Mouse (Mus musculus) heart, adult 2 months (tissue): ENCODE measurements around the gene Sh3rf1. TPM values are rescaled to one million over a fixed set of nuclear protein-coding genes. Genes with fewer than 3 reads are reported as not detected.

ENCODE experiments used
- DNase-seq, 2 experiments: peaks; one replicate each; pipeline ENCODE4 v3.0.0; 2021
- H3K27ac ChIP-seq: fragments of 200-600 bp; 2 replicates; pipeline ENCODE4 v1.8.1; 2022
- H3K27me3 ChIP-seq: fragments of 200-500 bp; 2 replicates; pipeline ENCODE4 v1.6.1; 2012; ENCODE audit warnings: mild to moderate bottlenecking, low read length, inconsistent platforms, mixed read lengths; ENCODE audit not compliant: control insufficient read depth, insufficient read depth
- H3K36me3 ChIP-seq: fragments of 200-500 bp; 2 replicates; pipeline ENCODE4 v1.6.1; 2012; ENCODE audit warnings: low read length, inconsistent platforms; ENCODE audit not compliant: control insufficient read depth, insufficient read depth
- H3K4me1 ChIP-seq: fragments of 200-500 bp; 2 replicates; pipeline ENCODE4 v1.6.1; 2011; ENCODE audit warnings: low read length; ENCODE audit not compliant: control insufficient read depth, insufficient read depth
- H3K4me3 ChIP-seq: fragments of 200-600 bp; 2 replicates; pipeline ENCODE4 v1.8.1; 2022
- H3K79me2 ChIP-seq: fragments of 200-500 bp; replicated peaks from 2 replicates; pipeline ENCODE4 v1.6.1; 2012; ENCODE audit warnings: mild to moderate bottlenecking, inconsistent platforms, low read length, moderate library complexity, mixed read lengths; ENCODE audit not compliant: control insufficient read depth, insufficient read depth
- H3K9ac ChIP-seq: fragments of 200-500 bp; 2 replicates; pipeline ENCODE4 v1.6.1; 2012; ENCODE audit warnings: low read depth, mild to moderate bottlenecking, control low read depth, inconsistent platforms, low read length, mixed read lengths
- CTCF ChIP-seq: fragments of 200-600 bp; IDR thresholded peaks from 2 replicates; pipeline ENCODE4 v1.8.1; 2022; ENCODE audit warnings: antibody characterized with exemption, mild to moderate bottlenecking, moderate library complexity
- EP300 ChIP-seq: fragments of 200-500 bp; IDR thresholded peaks from 2 replicates; pipeline ENCODE4 v1.6.1; 2011; ENCODE audit warnings: low read depth, low read length, control low read depth; ENCODE audit not compliant: insufficient read depth
- POLR2A ChIP-seq: fragments of 200-500 bp; IDR thresholded peaks from 2 replicates; pipeline ENCODE4 v1.6.1; 2011; ENCODE audit warnings: mild to moderate bottlenecking, low read depth, low read length, control low read depth; ENCODE audit not compliant: insufficient read depth
- WGBS: fragments of 180-500 bp; shearing (Covaris S2); methylation state at CpG from one replicate; pipeline ENCODE4 v1.1.7; 2018; 5-methylcytosine and 5-hydroxymethylcytosine counted together
- intact Hi-C: fragments of 180-260 bp; cut with DNase I; formaldehyde crosslinking; loops from one replicate; pipeline ENCODE4 v1.15.1; 2025
- polyA plus RNA-seq: library from polyadenylated mRNA; depleted of rRNA; stranded (reverse); fragments of >200 nt; gene quantifications from 2 replicates; pipeline ENCODE4 v1.2.3, GENCODE M21; 2012
- total RNA-seq, 2 experiments: library from RNA; stranded (reverse); gene quantifications; 2 replicates each; pipeline ENCODE4 v1.2.3; 2021

Sh3rf1 gene
- total and polyA plus RNA-seq, 3 experiments: 3.1 to 4.9 (median 4.8) TPM

DNA sequence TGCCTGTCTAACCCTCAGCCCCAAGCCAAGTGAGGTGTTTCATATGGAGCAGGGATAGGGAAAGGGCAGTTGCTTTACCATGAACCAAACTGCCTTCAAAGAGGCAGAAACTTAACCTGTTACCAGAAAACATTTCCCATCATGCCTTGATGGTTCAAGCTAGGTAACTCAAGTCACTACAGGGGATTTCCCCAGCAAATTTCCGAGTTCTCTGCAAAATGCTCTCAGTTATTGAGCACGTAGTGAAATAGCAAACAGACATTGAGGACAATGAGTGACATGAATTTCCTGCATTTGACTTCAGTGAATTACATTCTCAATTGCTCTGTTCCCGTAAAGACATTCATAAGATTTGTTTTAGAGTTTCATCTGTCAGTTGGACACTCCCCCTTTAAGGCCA is 97.5 kb downstream of the Sh3rf1 start:
- Histone ChIP-seq H3K4me3 (no peak overlapping the region), H3K27ac (no peak overlapping the region), H3K27me3 (no peaks in the 10 kb centered on the region), H3K4me1 (peaks cover 6% of the 10 kb centered on the region), H3K79me2 (no peaks in the 10 kb centered on the region; the same call in 1 of the 2 replicates), H3K9ac (no peak overlapping the region), H3K36me3 (no peaks in the 10 kb centered on the region)
- no peak for DNase-seq
- TF ChIP-seq EP300 (no peak), CTCF (no peak), POLR2A (no peak)
- 62% methylated on average over 3 of the region's 3 CpGs for WGBS
- intact Hi-C loops: no loop called here

- no peak for TF ChIP-seq POLR2A
- TF ChIP-seq CTCF: no peak
- TF ChIP-seq EP300: no peak
- H3K79me2 ChIP-seq: peaks cover under 1% of the 10 kb centered on the region; the same call in 1 of the 2 replicates
- no peak overlapping the region for H3K27ac ChIP-seq
- WGBS: 71% methylated on average over 5 of the region's 5 CpGs
- peaks cover 6% of the 10 kb centered on the region for H3K4me1 ChIP-seq
- H3K27me3 ChIP-seq: no peaks in the 10 kb centered on the region
- H3K36me3 ChIP-seq: no peaks in the 10 kb centered on the region
- no peak for DNase-seq
- H3K9ac ChIP-seq: no peak overlapping the region
- no peak overlapping the region for H3K4me3 ChIP-seq
- intact Hi-C loops: no loop called here
Observed at GRCm38 (mm10) chr8:61321780-61322179, 98.1 kb downstream of the Sh3rf1 start.

GRCm38 (mm10) chr8:61322462-61322861 is 98.8 kb downstream of the Sh3rf1 start:
- TF ChIP-seq POLR2A (no peak), EP300 (no peak)
- H3K27me3 ChIP-seq: no peaks in the 10 kb centered on the region
- no peak overlapping the region for H3K9ac ChIP-seq
- H3K36me3 ChIP-seq: no peaks in the 10 kb centered on the region
- H3K27ac ChIP-seq: no peak overlapping the region
- DNase-seq: no peak
- H3K79me2 ChIP-seq: peaks cover 1% of the 10 kb centered on the region; the same call in 1 of the 2 replicates
- peaks cover 3% of the 10 kb centered on the region; the same call in 1 of the 2 replicates for H3K4me1 ChIP-seq
- no peak overlapping the region for H3K4me3 ChIP-seq
- 73% methylated on average over 8 of the region's 8 CpGs for WGBS
- intact Hi-C loops: no loop called here

DNA sequence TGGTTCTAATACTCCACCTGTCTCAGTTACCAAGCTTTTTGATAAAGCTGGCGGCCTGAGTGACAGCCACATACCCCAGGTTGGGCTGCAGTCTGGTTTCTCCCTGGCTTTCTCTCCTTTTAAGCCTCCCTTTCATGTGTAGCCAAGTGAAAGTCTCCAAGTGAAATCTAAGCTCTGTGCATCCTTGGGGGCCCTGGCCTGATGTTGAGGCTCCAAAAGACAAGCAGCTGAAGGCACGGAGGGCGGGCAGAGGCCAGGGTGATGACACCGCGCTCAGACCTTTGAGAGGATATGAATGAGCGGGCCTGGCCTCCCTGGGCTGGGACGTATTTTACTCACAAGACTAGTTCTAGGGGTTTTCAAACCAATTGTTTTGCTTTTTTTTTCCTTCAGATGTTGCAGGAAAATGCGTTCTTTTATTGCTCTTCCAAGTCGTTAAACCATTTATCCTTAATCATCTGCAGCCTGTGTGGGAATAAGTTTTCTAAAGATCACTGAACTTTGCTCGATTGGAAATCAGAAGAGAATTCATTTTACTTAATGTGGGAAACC is 100.8 kb downstream of the Sh3rf1 start:
- no peak overlapping the region for H3K4me3 ChIP-seq
- 87% methylated on average over 10 of the region's 10 CpGs for WGBS
- no peaks in the 10 kb centered on the region for H3K27me3 ChIP-seq
- no peak for DNase-seq
- no peaks in the 10 kb centered on the region for H3K36me3 ChIP-seq
- no peak overlapping the region for H3K9ac ChIP-seq
- peaks cover 1% of the 10 kb centered on the region; the same call in 1 of the 2 replicates for H3K79me2 ChIP-seq
- no peak overlapping the region for H3K27ac ChIP-seq
- intact Hi-C loops: no loop called here
- no peaks in the 10 kb centered on the region for H3K4me1 ChIP-seq
- TF ChIP-seq EP300 (no peak), CTCF (no peak), POLR2A (no peak)

DNA sequence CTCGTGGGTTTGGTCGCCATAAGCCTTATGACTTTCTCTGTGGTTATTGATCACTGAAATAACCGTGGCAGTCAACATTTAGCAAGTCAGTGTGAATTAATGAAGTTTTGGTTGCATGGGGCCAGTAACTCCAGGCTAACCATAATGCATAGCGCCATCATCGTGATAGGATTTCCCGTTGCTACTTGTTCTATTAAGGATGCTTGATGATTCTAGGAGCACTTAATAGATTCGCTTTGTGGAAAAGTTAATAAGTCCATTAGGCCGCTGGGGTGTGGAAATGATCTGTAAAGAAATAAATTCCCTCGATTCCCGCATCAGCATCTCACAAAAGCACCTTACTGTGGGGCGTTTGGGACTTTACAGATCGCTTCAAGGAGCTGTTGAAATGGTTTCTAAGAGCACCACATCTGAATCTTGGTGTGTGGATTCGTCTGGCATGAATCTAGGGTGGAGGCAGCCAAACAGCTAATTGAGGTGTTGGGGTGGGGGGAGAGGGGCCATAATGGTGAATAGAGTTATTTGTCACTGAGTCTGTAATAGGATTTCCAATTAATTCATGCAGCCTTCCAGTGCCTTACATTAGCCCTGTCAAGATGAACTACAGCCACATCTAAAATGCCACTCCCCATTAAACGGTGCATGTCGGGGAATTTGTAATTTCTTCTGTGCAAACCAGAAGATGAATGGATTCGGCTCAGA is 101.5 kb downstream of the Sh3rf1 start:
- no peaks in the 10 kb centered on the region for H3K36me3 ChIP-seq
- no peak for DNase-seq
- no peak overlapping the region for H3K9ac ChIP-seq
- TF ChIP-seq POLR2A (no peak), CTCF (no peak), EP300 (no peak)
- no peaks in the 10 kb centered on the region for H3K27me3 ChIP-seq
- H3K4me1 ChIP-seq: no peaks in the 10 kb centered on the region
- H3K79me2 ChIP-seq: peaks cover 1% of the 10 kb centered on the region; the same call in 1 of the 2 replicates
- intact Hi-C loops: no loop called here
- no peak overlapping the region for H3K4me3 ChIP-seq
- no peak overlapping the region for H3K27ac ChIP-seq
- WGBS: 94% methylated on average over 16 of the region's 16 CpGs

- Histone ChIP-seq H3K9ac (no peak overlapping the region), H3K79me2 (peaks cover 1% of the 10 kb centered on the region; the same call in 1 of the 2 replicates), H3K4me1 (no peaks in the 10 kb centered on the region), H3K4me3 (no peak overlapping the region), H3K27me3 (no peaks in the 10 kb centered on the region), H3K36me3 (no peaks in the 10 kb centered on the region), H3K27ac (no peak overlapping the region)
- TF ChIP-seq POLR2A: no peak
- no peak for TF ChIP-seq CTCF
- no peak for TF ChIP-seq EP300
- WGBS: 74% methylated on average over 8 of the region's 8 CpGs
- DNase-seq: no peak
- intact Hi-C loops: no loop called here
Observed at GRCm38 (mm10) chr8:61326281-61326680, 102.6 kb downstream of the Sh3rf1 start.
